Mouse (Mus musculus): ENCODE data around the gene Adamts6.
A peak's percentile ranks its signal among the peaks of the same experiment; 100 is the strongest.

Adamts6 gene

DNA sequence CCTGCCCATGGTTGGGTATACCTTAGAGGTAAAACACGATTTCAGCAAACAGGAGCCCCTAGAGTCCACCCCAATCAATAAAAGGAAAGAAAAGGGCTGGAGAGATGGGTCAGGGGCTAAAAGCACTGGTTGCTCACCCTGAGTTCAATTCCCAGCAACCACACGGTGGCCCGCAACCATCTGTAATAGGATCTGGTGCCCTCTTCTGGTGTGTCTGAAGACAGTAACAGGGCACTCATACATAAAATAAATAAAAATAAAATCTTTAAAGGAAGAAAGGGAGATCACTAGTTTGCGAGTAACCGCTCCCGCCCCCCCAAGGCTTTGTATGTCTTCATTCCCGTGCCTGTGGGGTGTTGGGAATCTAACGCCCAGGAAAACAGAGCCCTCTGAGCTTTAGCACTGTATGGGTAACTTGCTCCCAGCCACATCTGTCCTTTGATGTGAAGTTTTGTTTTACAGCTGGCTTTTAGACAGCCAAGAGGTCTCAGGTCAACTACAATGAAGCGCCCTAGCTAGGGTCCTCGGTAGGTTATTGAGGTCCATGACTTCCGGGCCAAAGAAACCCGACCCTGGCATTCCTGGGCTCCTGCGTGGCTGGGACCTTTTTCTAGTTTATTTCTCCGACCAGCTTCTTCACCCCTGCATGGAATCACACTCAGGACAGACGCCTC, 230.1 kb downstream of the Adamts6 start:
- no peak for DNase-seq

DNA sequence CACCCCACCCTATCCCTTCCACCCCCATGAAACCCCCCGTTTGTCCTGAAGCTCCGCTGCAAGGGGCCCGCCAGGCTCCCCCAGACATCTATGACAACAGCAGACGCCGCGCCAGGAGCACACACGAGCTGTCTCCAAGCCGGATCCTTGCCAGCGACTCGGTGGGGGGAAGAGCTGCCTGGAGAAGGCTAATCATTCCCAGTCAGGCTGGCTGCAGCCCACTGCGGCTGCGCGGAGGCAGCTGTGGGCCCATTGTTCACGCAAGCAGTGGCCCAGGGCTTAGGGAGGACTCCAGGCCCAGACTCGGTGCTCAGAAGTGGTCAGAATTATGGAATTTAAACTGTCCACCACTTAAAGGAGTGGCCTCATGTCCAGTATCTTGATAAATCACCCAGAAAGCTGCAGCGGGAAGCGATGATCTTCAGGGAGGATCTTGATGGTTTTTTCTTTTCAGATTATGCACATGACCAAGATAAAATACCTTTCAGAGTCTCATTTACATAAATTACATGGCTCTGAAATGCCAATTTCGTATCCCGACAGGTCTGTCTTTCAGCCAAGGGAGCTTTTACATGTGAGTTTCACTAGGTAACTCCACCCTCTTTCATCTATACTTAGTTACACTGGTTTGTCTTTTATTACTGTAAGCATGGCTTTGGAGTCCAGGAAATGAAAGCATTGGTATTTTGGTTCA, 230.8 kb downstream of the Adamts6 start:
- peak; percentile 89 for DNase-seq

DNA sequence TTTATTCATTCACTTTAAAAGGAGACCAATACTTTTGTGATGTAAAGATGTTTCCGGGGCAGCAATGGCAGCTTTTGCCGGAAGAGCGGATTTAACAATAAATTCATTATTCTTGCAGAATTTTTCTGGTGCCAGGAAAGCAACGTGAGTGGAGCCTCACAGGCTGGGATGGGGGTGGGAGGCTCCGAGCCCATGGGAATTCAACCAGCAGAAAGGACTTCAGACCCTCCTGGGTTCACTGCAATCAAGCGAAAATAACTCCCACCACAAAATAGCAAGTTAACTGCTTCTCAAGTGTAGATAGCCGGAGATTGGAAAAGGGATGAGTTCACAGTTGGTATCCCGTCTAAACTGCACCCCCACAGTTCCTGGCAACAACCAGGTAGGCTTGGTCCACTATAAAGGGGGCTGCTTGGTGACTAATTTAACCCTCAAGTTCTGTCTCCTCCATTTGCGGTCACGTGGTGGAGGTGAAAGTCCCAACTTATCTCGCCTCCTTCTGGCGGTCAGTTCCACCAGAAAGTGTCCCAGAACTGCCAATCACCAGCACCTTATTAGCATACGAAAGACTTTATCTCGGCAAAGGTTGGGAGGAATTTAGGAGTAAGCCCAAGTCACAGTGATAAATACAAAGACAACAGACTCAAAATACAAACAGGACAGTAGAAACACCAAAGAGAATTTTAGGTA, 231.5 kb downstream of the Adamts6 start:
- DNase-seq = no peak

DNA sequence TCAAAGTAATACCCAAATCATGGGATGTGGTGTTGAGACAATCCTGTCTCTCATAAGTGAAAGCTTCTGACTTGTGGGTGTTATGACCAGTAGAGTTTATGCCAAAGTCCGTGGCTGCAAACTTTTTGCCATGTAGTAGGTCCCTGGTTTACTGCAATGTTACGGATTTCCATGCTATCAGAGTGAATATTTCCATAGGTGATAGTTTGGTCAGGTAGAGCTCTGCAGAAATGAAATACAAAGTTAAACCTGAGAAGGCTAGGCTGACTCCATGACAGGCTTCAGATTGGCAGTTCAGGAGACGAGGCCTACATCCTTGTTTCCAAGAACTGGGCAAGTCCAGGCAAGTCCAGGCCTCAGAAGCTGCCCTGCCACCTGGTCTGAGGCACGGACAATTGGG, 232.3 kb downstream of the Adamts6 start:
- DNase-seq = no peak

DNA sequence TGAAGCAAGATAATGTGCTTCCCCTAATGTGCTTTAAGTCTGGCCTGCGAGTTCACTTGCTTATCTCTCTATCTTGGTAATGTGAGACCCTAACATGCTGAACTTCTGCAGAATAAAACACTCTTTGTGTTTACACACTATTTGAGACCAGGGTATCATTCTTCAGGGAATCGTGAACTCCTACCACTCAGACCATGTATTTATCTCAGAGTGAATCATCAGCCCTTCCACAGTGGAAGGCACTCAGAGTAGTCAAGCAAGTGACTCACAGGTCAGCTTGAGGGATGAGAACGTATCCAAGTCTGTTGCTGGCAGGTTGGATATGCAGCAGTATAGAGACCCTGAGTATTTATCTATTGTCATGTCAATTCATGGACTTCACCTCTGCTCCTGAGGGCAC, 232.8 kb downstream of the Adamts6 start:
- DNase-seq = no peak

DNA sequence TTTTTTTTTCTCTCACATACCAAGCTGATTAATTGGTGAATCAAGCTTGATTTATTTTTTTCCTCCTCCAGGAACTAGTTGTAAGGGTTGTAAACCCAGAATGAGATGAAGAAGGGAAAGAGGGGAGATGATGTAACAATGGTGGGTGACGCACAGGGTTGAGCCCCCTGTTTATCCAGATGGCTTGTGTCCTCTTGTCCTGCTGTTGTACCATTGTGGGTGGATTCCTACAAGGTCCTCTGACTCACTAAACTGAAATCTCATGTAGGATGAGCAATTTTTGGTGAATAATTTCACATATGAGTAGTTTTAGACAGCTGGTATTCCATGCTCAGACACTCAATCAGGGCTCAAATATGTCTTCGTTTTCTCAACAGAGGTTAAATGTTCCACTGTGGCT, 233.9 kb downstream of the Adamts6 start:
- no peak for DNase-seq

DNA sequence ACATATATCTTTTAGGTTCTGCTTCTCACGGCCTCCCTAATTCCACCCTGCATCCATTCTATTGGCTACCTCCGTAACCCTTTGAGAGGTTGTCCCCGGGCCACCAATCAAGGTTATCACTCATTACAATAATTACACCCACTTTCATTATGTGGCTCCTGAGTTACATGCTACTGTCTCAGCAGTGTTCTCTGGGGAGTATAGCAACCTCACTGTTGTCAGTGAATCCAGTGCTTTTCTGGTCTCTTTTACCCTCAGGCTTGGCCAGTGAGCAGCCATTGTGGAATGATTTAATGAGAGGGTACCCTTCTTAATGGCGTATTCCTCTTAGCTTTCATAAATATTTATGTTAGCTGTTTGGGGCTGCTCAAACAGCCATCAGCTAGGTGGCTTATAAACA, 238.0 kb downstream of the Adamts6 start:
- no peak for DNase-seq

DNA sequence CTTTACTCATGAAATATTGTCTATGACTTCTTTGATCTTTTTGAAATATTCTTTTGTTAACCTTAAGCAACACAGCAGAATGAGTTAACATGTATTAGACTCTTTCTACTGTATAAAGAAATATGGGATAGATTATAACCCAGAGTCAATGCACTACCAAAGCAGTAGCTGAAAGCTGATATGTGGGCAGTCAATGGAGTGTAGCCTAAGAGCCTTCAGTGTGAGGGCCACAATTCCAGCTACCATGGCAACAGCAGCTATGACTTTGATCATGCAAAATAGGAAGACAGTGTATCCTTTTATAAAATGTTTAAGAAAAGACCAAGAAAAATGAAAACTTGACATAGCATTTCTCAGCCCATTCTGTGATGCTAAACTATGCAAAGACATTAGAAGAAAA, 241.6 kb downstream of the Adamts6 start:
- DNase-seq = no peak

DNA sequence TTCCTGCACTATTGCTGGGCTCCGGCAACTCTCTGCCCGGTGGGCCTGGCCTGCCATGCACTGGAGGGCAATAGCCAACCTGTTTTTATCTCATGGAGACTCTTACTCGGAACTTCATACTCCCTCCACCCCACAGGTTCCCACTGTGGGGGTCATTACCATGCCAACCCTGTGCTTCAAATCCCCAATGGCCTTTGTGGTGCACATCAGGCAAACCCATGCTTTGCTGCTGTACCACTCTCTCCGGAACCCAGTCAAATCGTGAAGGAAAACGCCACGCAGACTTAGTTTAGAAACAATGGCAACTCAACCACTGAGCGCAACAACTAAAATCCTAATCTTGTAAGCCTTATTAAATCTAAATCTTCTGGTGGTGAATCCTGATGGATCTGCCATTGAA, 244.2 kb downstream of the Adamts6 start:
- no peak for DNase-seq

DNA sequence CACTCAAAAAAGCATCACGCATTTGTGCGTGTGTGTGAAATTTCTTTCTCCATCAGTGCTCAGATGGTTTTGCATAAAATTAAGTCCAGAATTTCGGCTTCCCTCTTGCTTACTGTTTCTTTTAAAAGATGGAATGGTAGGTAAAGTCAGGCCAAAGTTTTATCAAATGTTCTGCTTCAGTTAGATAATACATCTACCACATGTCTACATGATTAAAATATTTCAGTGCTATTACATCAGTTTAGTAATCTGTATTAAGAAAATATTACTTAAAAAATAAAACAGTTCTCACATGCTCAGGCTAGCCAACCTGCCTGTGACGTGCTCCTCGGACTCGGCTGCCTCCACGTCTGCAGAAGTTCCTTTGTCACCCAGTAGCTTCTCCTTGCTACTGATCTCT, 245.1 kb downstream of the Adamts6 start:
- DNase-seq = no peak

DNA sequence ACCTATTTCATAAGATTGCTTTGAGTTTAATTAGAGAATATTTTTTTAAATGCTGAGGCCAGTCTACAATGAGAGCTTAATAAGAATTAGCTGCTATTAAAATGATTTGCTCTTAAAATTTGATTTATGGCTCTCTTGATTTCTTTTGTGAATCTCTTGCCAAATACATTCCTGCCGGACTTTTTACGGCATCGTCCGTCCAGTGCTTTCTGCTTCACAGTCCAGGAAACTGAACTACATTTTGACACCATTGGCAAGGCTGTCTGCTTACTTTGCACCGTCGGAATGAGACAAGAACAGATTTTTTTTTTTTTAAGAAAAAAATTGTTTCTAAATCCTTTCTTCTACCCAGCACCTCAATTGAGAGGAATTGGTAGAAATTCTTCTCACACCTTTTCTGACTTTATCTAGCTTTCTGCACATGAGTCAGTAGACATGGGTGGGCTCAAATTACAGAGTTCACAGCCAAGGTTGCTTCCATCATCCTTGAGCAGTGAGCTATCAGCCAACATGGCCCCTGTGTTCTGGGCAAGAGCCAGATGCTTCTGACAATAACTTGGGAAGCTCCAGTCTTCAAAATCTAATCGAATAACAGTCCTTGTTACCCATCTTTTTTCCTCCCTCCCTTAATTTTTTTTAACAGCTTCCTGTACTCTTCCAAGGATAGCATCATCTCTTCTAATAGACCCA, 246.3 kb downstream of the Adamts6 start:
- no peak for DNase-seq

DNA sequence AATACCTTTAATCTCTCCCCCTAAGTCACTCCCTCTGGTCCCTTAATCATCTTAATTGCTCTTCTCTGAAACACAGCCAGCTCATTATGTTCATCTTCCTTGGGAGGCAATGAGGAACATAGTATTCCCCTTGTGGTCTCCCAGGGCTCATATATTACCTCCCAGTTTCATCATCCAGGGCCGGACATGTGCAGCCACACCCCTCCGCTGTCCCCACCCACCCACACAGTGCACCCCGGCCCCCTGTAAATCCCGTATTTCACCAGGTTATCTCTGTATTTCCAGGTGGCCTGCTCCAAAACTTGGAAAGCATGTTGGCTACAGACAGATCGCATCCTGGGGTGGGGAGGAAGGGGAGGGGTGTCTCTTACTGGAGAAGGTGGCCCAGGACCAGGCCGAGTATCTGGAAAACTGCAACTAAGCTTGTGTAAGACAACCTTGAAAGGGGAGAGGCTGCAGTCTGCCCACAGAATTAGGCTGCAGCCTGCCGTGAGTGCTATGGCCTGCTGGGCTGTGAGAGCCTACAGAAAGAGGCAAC, 253.3 kb downstream of the Adamts6 start:
- DNase-seq = no peak

DNA sequence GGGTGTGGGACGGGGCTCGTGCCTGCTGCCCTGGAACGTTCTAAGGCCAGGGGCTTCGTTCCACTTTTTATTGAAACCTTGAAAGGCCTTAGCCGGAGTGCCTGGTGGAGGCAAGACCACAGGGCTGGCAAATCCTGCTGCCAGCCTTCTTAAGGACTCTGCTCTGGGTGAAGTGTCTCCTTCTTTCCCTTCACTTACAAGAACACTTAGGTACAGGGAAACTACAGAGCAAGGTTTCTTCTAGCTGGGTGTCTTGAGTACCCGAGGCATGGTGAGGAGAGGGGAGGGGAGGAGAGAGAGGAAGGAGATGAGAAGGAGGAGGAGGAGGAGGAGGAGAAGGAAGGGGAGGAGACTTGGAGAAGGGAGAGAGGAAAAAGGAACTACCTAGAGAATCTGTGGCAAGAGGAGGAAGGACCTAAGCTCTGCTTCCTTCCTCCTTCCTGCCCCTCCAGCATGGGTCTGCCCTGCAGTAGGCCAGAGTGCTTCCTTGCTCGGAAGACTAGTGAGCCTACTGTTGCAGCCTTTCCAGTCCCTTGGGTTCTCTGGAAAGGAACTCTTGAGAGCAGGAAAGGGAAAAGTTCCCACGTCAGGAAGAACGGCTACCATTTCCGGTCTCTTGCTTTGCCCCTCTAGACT, 254.6 kb downstream of the Adamts6 start:
- peak; percentile 35 for DNase-seq

DNA sequence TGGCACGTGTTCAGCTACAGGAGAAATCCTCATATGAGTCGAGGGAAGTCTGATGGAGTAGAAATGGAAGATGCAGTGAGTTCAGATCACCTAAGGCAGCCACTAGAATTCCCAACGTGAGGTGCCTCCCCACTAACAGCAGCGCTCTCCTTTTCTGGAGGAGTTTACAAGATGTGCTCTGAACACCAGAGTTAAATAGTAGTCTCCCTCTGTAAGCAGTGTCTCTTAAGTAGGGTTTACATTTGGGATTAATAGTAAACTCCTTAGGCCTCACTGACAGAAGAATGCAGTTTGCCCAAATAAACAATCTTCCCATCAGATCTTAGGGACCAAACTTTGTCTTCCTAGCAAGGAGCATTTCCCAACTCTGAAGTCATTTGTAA, 255.1 kb downstream of the Adamts6 start:
- no peak for DNase-seq
